ENCODE assay signal across 8 mouse cellular contexts in genomic region chr2:24944304-24944703, GRCm38 (mm10). TPM values are rescaled to one million over a fixed set of nuclear protein-coding genes. Genes with fewer than 3 reads are reported as not detected.
DNase-seq lines count a peak whose midpoint lies in the region; ATAC-seq and TF ChIP-seq lines count a peak whose summit lies in the region.
"Not testable (repeated sequence)": the region's sequence is repeated elsewhere in the genome, so short reads cannot be mapped to it uniquely, and the experiment has no call there.

No protein-coding gene starts in this region.

- H3K9me3 ChIP-seq in heart, postnatal 0 days (replicated peaks; ENCODE audit: control insufficient read depth, low read length); kidney, postnatal 0 days (replicated peaks; ENCODE audit: low read length); liver, postnatal 0 days (ENCODE audit: low read length): not testable (repeated sequence)

- DNase-seq in A20 (ENCODE audit: low read depth, low spot score): peak; percentile 71
- not testable (repeated sequence) for DNase-seq in Patski (ENCODE audit: low read depth, low spot score); heart, postnatal 0 days (ENCODE audit: low spot score); liver, postnatal 0 days
- peak; percentile 40 for DNase-seq in kidney, postnatal 0 days (ENCODE audit: low spot score)
- DNase-seq in mesoderm, embryonic 11.5 days (ENCODE audit: low read depth, low spot score): peak; percentile 23
- peak; percentile 33 for DNase-seq in thymus, adult 2 months

- 25% methylated on average over 2 of the region's 2 CpGs for WGBS in heart, postnatal 0 days
- 58% methylated on average over 2 of the region's 2 CpGs for WGBS in kidney, postnatal 0 days
- WGBS in liver, postnatal 0 days (ENCODE audit: insufficient replicate concordance): 45% methylated on average over 2 of the region's 2 CpGs
- WGBS in thymus, adult 2 months: 44% methylated on average over 2 of the region's 2 CpGs

- H3K27me3 ChIP-seq in Patski: peaks cover 15% of the 10 kb centered on the region
- H3K27me3 ChIP-seq in heart, postnatal 0 days (ENCODE audit: control insufficient read depth, insufficient read depth, low read length); kidney, postnatal 0 days (ENCODE audit: insufficient read depth, low read length); liver, postnatal 0 days (ENCODE audit: insufficient read depth, low read length); thymus, adult 2 months (ENCODE audit: control insufficient read depth, insufficient read depth, low read length): not testable (repeated sequence)

- not testable (repeated sequence) for H3K27ac ChIP-seq in cortical plate, adult 2 months (ENCODE audit: insufficient read depth, low read length); heart, postnatal 0 days (ENCODE audit: low read depth); kidney, postnatal 0 days; liver, postnatal 0 days (ENCODE audit: low read depth); thymus, adult 2 months (ENCODE audit: control insufficient read depth, insufficient read depth, low read length)

- CTCF ChIA-PET in Patski (lab: Charles Lee): not testable (repeated sequence)

- not testable (repeated sequence) for H3K4me3 ChIP-seq in cortical plate, adult 2 months (ENCODE audit: insufficient read depth, low read length); heart, postnatal 0 days (ENCODE audit: low read depth, low read length); kidney, postnatal 0 days (replicated peaks; ENCODE audit: low read depth, low read length); liver, postnatal 0 days (ENCODE audit: low read depth, low read length); thymus, adult 2 months (ENCODE audit: control insufficient read depth, insufficient read depth, low read length)

- ATAC-seq in Patski; heart, postnatal 0 days (ENCODE audit: insufficient read depth, low read depth); kidney, postnatal 0 days (replicated peaks; ENCODE audit: low FRiP score, low read depth): not testable (repeated sequence)
- peak; percentile 45; the same call in 1 of the 2 replicates for ATAC-seq in liver, postnatal 0 days

- not testable (repeated sequence) for TF ChIP-seq POLR2A in cortical plate, adult 2 months (IDR thresholded peaks at IDR 0.05; ENCODE audit: extremely low read depth, insufficient read depth, low read length); thymus, adult 2 months (IDR thresholded peaks at IDR 0.05; ENCODE audit: control insufficient read depth, extremely low read depth, insufficient read depth, low read length, poor library complexity)

- peak; percentile 64 for TF ChIP-seq CTCF in Patski (IDR thresholded peaks at IDR 0.05)
- TF ChIP-seq CTCF in cortical plate, adult 2 months (IDR thresholded peaks at IDR 0.05; ENCODE audit: extremely low read depth, insufficient read depth, low read length): peak; percentile 37; the same call in 1 of the 2 replicates
- peak; percentile 45; the same call in 1 of the 2 replicates for TF ChIP-seq CTCF in heart, postnatal 0 days (IDR thresholded peaks at IDR 0.05; ENCODE audit: low read depth)
- peak; percentile 72 for TF ChIP-seq CTCF in kidney, postnatal 0 days (IDR thresholded peaks at IDR 0.05; ENCODE audit: low read depth)
- peak; percentile 68 for TF ChIP-seq CTCF in liver, postnatal 0 days (IDR thresholded peaks at IDR 0.05; ENCODE audit: low read depth)
- not testable (repeated sequence) for TF ChIP-seq CTCF in thymus, adult 2 months (IDR thresholded peaks at IDR 0.05; ENCODE audit: borderline replicate concordance, control insufficient read depth, extremely low read depth, insufficient read depth, low read length, poor library complexity)

- H3K9ac ChIP-seq in heart, postnatal 0 days (replicated peaks; ENCODE audit: low read depth, low read length); kidney, postnatal 0 days (ENCODE audit: low read depth, low read length); liver, postnatal 0 days (replicated peaks): not testable (repeated sequence)

- in situ Hi-C loops in Patski (cut with MboI; ENCODE audit: low pct_unique_long_range_greater_than_20kb): not testable (repeated sequence)

- not testable (repeated sequence) for TF ChIP-seq EP300 in heart, postnatal 0 days (IDR thresholded peaks at IDR 0.05; ENCODE audit: low read depth); liver, postnatal 0 days (IDR thresholded peaks at IDR 0.05; ENCODE audit: low read depth)

- POLR2A ChIA-PET in Patski (lab: Charles Lee): interaction anchor here (0.7 kb wide), 1 partner anchor 14 kb away, joined by 4 read pairs; no protein-coding TSS in a partner anchor

- H3K4me2 ChIP-seq in heart, postnatal 0 days (ENCODE audit: low read depth, low read length); kidney, postnatal 0 days (ENCODE audit: low read length); liver, postnatal 0 days (ENCODE audit: low read depth, low read length): not testable (repeated sequence)

- H3K4me1 ChIP-seq in cortical plate, adult 2 months (ENCODE audit: control insufficient read depth, insufficient read depth, low read length); heart, postnatal 0 days (ENCODE audit: control insufficient read depth, insufficient read depth); kidney, postnatal 0 days (replicated peaks; ENCODE audit: insufficient read depth, low read length); liver, postnatal 0 days (ENCODE audit: insufficient read depth); thymus, adult 2 months (replicated peaks; ENCODE audit: control insufficient read depth, insufficient read depth, low read length): not testable (repeated sequence)

- not testable (repeated sequence) for H3K36me3 ChIP-seq in heart, postnatal 0 days (replicated peaks; ENCODE audit: control insufficient read depth, insufficient read depth, low read length); kidney, postnatal 0 days (ENCODE audit: insufficient read depth, low read length); liver, postnatal 0 days (replicated peaks; ENCODE audit: insufficient read depth, low read length); thymus, adult 2 months (ENCODE audit: control insufficient read depth, insufficient read depth, low read length)

RNA-seq across cellular contexts. Expression of gene Zmynd19, which starts 5.3 kb away (rescaled TPM):
- polyA plus RNA-seq in Patski (2021): 31.1 TPM
- 21.4 and 21.6 TPM in 2 replicates for polyA plus RNA-seq in cortical plate, adult 2 months (2012; rRNA removed)
- total RNA-seq in heart, postnatal 0 days (2014; rRNA removed; ENCODE audit: low replicate concordance): 5.9 and 21.3 TPM in 2 replicates
- 5.6 and 6.0 TPM in 2 replicates for polyA plus RNA-seq in heart, postnatal 0 days (2015; fragmentation: Nextera tagmentation; extraction: Ambion mirVana)
- polyA plus RNA-seq in kidney, postnatal 0 days (2015; fragmentation: Nextera tagmentation; extraction: Ambion mirVana): 11.7 and 12.2 TPM in 2 replicates
- polyA plus RNA-seq in liver, postnatal 0 days (2015; fragmentation: Nextera tagmentation; extraction: Ambion mirVana): 6.2 and 6.5 TPM in 2 replicates
- 11.0 and 14.8 TPM in 2 replicates for polyA plus RNA-seq in thymus, adult 2 months (2012; rRNA removed)

RNA-seq across cellular contexts. Expression of gene Arrdc1, which starts 9.3 kb away (rescaled TPM):
- 36.4 TPM for polyA plus RNA-seq in Patski (2021)
- 40.4 and 47.4 TPM in 2 replicates for polyA plus RNA-seq in cortical plate, adult 2 months (2012; rRNA removed)
- total RNA-seq in heart, postnatal 0 days (2014; rRNA removed; ENCODE audit: low replicate concordance): 11.9 and 23.9 TPM in 2 replicates
- polyA plus RNA-seq in heart, postnatal 0 days (2015; fragmentation: Nextera tagmentation; extraction: Ambion mirVana): 10.2 and 12.2 TPM in 2 replicates
- polyA plus RNA-seq in kidney, postnatal 0 days (2015; fragmentation: Nextera tagmentation; extraction: Ambion mirVana): 66.3 and 72.3 TPM in 2 replicates
- polyA plus RNA-seq in liver, postnatal 0 days (2015; fragmentation: Nextera tagmentation; extraction: Ambion mirVana): 16.2 and 16.7 TPM in 2 replicates
- 272 and 315 TPM in 2 replicates for polyA plus RNA-seq in thymus, adult 2 months (2012; rRNA removed)

RNA-seq across cellular contexts. Expression of gene Dph7, which starts 17.9 kb away (rescaled TPM):
- polyA plus RNA-seq in Patski (2021): 22.1 TPM
- 34.6 and 37.3 TPM in 2 replicates for polyA plus RNA-seq in cortical plate, adult 2 months (2012; rRNA removed)
- total RNA-seq in heart, postnatal 0 days (2014; rRNA removed; ENCODE audit: low replicate concordance): 17.7 and 24.8 TPM in 2 replicates
- polyA plus RNA-seq in heart, postnatal 0 days (2015; fragmentation: Nextera tagmentation; extraction: Ambion mirVana): 10.2 and 11.7 TPM in 2 replicates
- polyA plus RNA-seq in kidney, postnatal 0 days (2015; fragmentation: Nextera tagmentation; extraction: Ambion mirVana): 21.6 and 23.8 TPM in 2 replicates
- 6.4 and 7.0 TPM in 2 replicates for polyA plus RNA-seq in liver, postnatal 0 days (2015; fragmentation: Nextera tagmentation; extraction: Ambion mirVana)
- polyA plus RNA-seq in thymus, adult 2 months (2012; rRNA removed): 27.2 and 31.2 TPM in 2 replicates

RNA-seq across cellular contexts. Expression of gene Ehmt1, which starts 24.9 kb away (rescaled TPM):
- 43.4 TPM for polyA plus RNA-seq in Patski (2021)
- polyA plus RNA-seq in cortical plate, adult 2 months (2012; rRNA removed): 52.6 and 57.5 TPM in 2 replicates
- total RNA-seq in heart, postnatal 0 days (2014; rRNA removed; ENCODE audit: low replicate concordance): 36.8 and 49.8 TPM in 2 replicates
- 30.6 and 34.7 TPM in 2 replicates for polyA plus RNA-seq in heart, postnatal 0 days (2015; fragmentation: Nextera tagmentation; extraction: Ambion mirVana)
- 47.5 and 58.8 TPM in 2 replicates for polyA plus RNA-seq in kidney, postnatal 0 days (2015; fragmentation: Nextera tagmentation; extraction: Ambion mirVana)
- 9.1 and 12.3 TPM in 2 replicates for polyA plus RNA-seq in liver, postnatal 0 days (2015; fragmentation: Nextera tagmentation; extraction: Ambion mirVana)
- 110 and 113 TPM in 2 replicates for polyA plus RNA-seq in thymus, adult 2 months (2012; rRNA removed)

RNA-seq across cellular contexts. Expression of gene Mrpl41, which starts 30.6 kb away (rescaled TPM):
- polyA plus RNA-seq in Patski (2021): 47.6 TPM
- 137 TPM in 2 replicates for polyA plus RNA-seq in cortical plate, adult 2 months (2012; rRNA removed)
- total RNA-seq in heart, postnatal 0 days (2014; rRNA removed; ENCODE audit: low replicate concordance): 62.3 and 69.5 TPM in 2 replicates
- polyA plus RNA-seq in heart, postnatal 0 days (2015; fragmentation: Nextera tagmentation; extraction: Ambion mirVana): 194 and 197 TPM in 2 replicates
- polyA plus RNA-seq in kidney, postnatal 0 days (2015; fragmentation: Nextera tagmentation; extraction: Ambion mirVana): 153 and 157 TPM in 2 replicates
- 81.8 and 83.1 TPM in 2 replicates for polyA plus RNA-seq in liver, postnatal 0 days (2015; fragmentation: Nextera tagmentation; extraction: Ambion mirVana)
- 40.6 and 43.4 TPM in 2 replicates for polyA plus RNA-seq in thymus, adult 2 months (2012; rRNA removed)
